Mouse (Mus musculus) megakaryocyte-erythroid progenitor cell, adult 5-6 weeks (primary cell): Measurements from ENCODE around the gene Tox2. TPM values are rescaled to one million over a fixed set of nuclear protein-coding genes. Genes with fewer than 3 reads are reported as not detected.

Experiments
- ATAC-seq: replicated peaks from 2 replicates; pipeline ENCODE4 v1.8.0; 2016; ENCODE audit warnings: mild to moderate bottlenecking, inconsistent platforms; ENCODE audit not compliant: severe bottlenecking, poor library complexity, low FRiP score, low TSS enrichment
- total RNA-seq, 2 experiments: library from RNA; stranded (forward) in 1 of 2; stranded (reverse) in 1 of 2; fragments of 200-1000, 215-1000 nt in 1 of 2; fragments of >200 nt in 1 of 2; fragmentation: Nextera tagmentation in 1 of 2; gene quantifications; 2 replicates each; pipeline ENCODE4 v1.2.3; 2014 to 2017

Gene Tox2
- total RNA-seq, 2 experiments from 2014 or later, result 4.1 TPM; not detected in 1

DNA sequence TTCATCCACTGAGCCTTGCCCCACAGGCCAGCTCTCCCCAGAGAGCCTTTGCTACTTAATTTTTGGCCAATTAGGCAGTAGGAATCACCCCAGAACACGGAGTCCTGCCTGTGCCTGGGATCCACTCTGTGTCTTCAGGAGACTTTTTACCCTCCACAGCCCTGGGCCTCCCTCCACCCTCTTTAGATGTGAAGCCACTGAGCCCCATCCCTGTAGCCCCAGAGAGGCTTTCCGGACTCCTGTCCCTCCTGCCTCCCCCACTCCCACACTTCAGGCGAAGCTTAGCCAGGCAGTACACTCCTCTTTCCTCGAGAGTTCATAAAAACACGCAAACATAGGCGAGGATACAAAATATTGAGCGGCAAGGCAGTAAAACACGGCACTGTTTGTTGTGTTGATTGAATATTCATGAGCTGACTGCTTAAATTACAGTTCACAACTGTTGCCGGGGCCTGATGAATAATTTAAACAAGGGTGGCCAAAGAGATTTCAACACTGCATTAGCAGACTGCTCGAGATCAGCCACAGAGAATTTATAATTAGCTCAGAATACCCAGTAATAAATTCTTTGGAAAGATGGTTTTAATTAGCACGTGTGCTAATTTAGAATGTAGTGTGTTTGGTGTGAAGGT is 94.2 kb downstream of the Tox2 start:
- ATAC-seq, result no peak

- no peak for ATAC-seq
Measured at GRCm38 (mm10) chr2:163300069-163301060, 97.4 kb downstream of the Tox2 start.

DNA sequence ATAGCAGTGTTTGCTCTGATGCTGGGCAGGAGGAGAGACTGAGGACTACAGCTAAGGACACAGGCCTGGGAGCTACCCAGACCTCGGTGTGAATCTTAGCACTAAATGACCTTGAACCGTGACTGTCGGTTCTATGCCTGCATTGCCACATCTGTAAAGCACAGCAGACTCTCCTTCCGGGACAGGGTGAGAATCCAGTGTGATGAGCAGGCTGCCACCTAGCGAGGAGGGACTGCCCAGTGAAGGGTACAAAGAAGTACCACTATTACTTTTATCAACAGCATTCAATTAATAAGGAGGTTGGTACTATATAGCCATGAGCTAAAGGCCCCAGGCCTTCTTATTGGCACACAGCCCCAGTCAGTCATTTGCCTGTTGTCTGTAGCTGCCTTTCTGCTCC is 98.7 kb downstream of the Tox2 start:
- ATAC-seq, result no peak

DNA sequence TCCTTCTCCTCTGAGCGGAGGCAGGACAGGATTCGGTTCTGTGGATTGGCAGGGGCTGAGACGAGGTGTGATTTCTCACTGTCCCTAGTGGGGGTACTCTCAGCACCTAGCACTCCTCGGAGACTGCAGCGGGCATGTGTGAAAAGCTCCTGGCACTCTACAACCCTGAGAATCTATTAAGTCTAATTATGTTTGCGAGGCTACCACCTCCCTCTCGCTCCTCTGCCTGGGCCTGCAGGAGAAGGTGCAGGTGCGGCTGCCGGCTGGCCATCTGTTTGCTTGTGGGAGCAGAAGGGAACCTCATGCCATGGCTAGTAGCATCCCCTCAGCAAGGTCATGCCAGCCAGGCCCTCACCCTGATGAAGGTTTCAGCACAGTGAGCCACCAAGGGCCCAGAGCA is 100.1 kb downstream of the Tox2 start:
- ATAC-seq, result no peak

DNA sequence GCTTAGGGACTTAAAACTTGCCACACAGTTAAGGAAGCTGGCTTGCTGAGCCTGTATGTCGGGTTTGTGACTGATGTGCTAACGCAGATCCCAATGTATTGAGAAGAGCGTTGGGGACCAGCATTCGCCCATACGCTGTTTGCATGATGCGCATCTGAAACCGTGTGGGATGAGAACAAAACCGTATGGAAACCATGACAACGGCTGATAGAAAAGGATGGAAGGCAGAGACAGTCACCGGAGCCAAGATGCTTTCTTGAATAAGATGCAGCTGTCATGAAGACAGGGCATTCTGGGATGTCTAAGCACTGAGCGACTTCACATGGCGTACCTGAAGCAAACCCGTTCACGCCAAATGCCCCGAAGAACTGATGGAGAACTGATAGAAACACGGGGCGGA is 106.5 kb downstream of the Tox2 start:
- ATAC-seq, result no peak

- ATAC-seq, result no peak
Measured at GRCm38 (mm10) chr2:163310163-163310688, 107.3 kb downstream of the Tox2 start.

DNA sequence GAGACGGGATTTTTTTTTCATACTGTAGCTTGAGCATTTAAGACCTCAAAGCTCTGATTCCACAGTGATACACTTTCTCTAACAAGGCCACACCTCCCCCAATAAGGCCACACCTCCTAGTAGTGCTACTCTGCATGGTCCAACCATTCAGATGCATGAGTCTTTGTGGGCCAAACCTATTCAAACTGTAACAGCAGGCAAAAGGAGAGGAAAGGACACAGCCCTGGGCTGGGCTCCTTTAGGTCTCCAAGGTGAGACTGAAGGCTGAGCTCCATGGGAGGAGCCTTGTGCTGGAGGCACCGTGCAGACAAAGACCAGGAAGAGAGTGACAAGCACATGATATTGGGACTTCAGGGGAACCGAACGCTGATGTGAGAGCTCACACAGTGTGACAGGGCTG is 114.4 kb downstream of the Tox2 start:
- no peak for ATAC-seq

DNA sequence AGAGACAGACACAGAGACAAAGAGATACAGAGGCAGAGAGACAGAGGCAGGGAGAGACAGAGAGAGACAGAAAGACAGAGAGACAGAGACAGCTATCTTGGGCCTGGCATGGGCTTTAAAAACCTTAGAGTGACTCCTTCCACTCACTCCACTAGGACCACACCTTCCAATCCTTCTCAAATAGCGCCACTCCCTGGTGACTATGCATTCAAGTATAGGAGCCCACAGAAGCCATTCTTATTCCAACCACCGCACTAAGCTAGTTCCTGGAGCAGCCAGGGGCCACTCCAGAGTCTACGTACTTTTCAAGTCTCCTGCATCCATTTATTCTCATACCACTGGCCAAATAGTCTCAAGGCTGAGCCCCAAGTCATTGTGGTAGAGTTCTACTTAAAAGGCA is 115.9 kb downstream of the Tox2 start:
- no peak for ATAC-seq

GRCm38 (mm10) chr2:163323163-163323562 is 120.2 kb downstream of the Tox2 start:
- no peak for ATAC-seq

- ATAC-seq, result peak; percentile 35; the same call in 1 of the 2 replicates
Measured at GRCm38 (mm10) chr2:163330742-163331141, 127.8 kb downstream of the Tox2 start.

DNA sequence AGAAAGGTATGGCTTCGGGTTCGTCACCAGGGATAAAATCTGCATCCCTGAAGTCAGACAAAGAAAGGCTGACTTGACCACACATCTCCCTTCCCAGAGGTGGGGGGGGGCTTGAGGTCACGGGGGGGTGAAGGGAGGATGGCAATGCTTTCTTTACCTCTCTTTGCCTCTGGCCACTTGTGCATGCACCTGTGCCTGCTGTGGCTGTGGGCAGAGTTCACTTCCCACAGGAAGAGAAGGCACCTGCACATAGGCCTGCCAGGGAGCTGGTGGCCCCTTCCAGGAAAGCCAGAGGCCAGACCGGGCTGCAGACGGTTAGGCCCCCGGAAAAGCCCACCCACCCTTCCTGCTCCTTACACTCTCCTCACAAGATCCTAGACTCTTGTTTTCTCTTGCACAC is 128.5 kb downstream of the Tox2 start:
- ATAC-seq, result no peak

GRCm38 (mm10) chr2:163332368-163333055 is 129.6 kb downstream of the Tox2 start:
- no peak for ATAC-seq

DNA sequence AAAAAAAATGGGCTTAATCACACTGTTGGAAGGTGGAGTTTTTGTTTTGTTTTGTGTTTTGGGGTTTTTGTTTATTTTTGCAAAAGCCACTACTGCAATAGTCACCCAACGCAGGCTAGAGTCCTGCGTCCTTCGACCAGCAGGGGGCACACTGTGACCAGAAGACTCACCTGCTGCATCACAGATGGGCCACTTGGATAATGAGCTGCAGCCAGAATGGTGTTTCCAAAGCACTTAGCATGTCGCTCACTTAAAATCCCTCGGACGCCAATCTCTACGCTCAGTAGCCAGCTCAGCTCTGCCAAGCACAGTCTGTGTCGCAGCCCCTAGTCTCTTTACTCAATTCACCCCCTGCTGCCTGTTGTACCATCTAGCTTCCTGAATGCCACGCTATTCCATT is 137.3 kb downstream of the Tox2 start:
- peak; percentile 80 for ATAC-seq

DNA sequence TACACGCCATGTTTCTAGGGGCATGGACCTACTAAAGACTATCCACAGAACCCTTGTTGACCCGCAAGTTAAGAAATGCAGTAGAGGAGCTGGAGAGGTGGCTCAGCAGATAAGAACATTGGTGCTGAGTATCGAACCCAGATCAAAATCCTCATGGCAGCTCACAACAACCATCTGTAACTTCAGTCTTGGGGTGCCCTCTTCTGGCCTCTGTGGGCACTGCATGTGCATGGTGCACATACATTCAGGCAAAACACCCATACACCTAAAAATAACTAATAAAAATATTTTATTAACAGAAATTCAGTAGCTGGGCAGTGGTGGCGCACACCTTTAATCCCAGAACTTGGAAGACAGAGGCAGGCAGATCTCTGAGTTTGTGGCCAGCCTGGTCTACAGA is 140.7 kb downstream of the Tox2 start:
- no peak for ATAC-seq

DNA sequence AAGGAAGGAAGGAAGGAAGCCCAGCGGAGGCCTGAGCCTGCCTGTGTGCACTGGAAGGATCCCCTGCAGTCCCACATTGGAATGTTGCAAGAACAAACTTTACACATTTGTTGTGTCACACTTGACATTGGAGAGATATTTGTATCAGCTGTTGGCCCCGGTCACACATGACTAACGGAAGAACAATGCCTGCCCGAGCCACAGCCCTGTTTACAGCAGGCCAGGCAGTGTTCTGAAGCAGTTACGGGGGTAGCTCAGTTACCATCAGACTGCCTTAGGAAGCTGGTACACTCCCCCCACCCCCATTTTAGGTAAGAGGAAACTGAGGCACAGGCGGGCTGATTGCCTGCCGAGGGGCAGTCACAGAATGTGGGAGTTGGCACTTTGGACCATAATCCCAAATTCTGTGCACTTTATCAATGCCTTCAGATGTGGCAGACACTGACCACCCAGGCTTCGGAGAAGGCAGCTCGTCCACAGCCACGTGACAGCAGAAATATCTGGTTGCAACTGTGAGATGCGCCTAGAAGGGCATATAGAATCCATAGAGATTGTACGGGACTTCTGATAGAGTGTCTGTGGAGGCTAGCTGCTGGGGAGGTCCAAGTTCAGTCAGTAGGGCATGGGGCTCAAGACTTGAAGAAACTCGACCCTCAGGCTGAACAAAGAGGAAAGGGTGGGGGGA is 142.2 kb downstream of the Tox2 start:
- ATAC-seq, result no peak

GRCm38 (mm10) chr2:163346497-163346896 is 143.6 kb downstream of the Tox2 start:
- ATAC-seq, result no peak

DNA sequence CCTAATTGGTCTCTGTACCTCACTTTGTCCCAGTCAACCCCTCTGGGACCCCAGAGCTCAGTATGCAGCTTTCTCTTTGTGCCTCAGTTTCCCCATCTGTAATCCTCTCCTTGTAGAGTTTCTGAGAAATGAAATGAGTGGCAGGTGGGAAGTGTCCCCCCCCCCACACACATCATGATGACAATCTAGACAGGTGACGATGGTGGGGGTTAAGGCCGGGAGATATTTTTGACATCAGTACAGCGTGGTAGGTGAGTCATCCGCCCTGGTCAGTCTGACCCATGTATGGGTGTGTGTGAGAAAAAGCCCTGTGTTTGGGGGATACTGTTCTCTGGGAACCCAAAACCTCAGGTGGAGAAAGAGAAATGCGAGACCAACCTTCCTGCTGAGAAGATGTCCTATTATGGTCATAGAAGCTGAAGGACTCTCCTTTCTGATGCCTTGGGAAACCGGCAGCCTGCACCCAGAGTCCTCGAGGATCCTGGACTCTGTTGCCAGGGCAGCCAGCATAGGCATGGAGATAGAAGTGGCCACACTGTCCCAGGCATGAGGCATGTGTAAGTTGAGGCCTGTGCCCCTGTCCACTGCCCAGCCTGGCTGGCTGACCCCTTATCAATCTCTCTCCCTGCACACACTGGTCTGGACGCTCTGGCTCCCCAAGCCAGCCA is 144.7 kb downstream of the Tox2 start:
- ATAC-seq, result no peak

DNA sequence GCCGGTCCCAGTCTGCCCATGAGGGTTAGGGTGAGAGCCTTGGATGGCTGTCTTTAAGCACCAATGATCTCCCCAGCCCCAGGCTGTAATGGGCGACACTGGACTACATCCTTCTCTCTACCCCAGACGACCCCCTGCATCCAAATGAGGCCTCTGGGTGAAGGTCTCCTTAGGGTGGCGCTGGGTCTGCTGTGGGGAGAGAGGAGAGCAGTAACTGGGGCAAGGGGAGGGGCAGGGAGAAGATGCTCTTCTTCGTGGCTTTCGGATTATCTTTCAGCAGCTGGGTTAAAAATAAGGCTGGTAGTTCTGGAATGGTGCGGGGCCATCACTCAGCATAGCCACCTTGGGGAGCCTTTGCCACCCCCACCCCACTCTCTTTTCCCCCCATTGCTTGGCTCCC is 145.8 kb downstream of the Tox2 start:
- no peak for ATAC-seq

GRCm38 (mm10) chr2:163349411-163349810 is 146.5 kb downstream of the Tox2 start:
- ATAC-seq, result no peak
